Mouse (Mus musculus) G1E (cell line): ENCODE results near the gene Pvr.

ENCODE experiments used
- CTCF ChIP-seq: IDR thresholded peaks from 2 replicates; pipeline ENCODE4 v1.5.1; 2012; ENCODE audit warnings: low read depth, low read length, inconsistent platforms, mixed read lengths
- GATA1 ChIP-seq: IDR thresholded peaks from 2 replicates; pipeline ENCODE4 v1.6.1; 2012; ENCODE audit warnings: borderline replicate concordance, low read length, inconsistent platforms, mixed read lengths
- GATA2 ChIP-seq: IDR thresholded peaks from 2 replicates; pipeline ENCODE4 v1.6.1; 2012; ENCODE audit warnings: low read depth, low read length, inconsistent platforms, borderline replicate concordance
- POLR2AphosphoS5 ChIP-seq: IDR thresholded peaks from 2 replicates; pipeline ENCODE4 v1.6.1; 2012; ENCODE audit warnings: low read depth, low read length, inconsistent platforms; ENCODE audit not compliant: insufficient replicate concordance
- TAL1 ChIP-seq: conservative IDR thresholded peaks from 2 replicates; pipeline ENCODE4 v1.6.1; 2012; ENCODE audit warnings: low read depth, low read length, inconsistent platforms, mixed read lengths

GRCm38 (mm10) chr7:19953054-19953453 is 32.1 kb upstream of the Pvr start:
- no peak for TF ChIP-seq TAL1
- TF ChIP-seq CTCF = no peak
- no peak for TF ChIP-seq POLR2AphosphoS5
- no peak for TF ChIP-seq GATA2
- TF ChIP-seq GATA1 = no peak
